Mouse (Mus musculus): Measurements from ENCODE around the gene Itpkc. TPM values are rescaled to one million over a fixed set of nuclear protein-coding genes. Genes with fewer than 3 reads are reported as not detected.

Gene Itpkc
- polyA plus RNA-seq, 1 experiment from 2014 or later = 8.5 TPM

DNA sequence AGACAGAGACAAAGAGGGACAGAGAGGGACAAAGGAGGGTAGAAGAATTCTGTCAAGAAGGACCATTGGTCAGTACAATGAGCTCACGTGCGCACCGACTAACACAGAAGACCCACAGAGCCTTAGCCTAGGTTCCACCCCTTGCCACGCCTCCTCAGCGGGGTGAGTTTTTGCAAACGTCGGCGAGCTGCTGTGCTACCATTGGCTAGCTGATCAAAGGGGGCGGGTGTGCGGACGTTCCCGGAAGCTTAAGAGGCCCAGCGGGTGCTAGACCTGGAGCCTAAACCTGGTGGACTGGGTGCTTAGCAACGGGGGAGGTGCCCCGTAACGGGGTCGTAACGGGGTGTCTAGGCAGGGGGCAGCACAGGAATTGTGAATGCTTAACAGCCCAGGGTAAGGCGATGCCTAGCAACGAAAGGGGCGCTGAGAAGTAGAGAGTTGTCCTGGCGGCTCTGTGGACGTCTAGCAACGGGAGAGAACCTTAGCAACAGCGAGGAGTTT lies 4.4 kb upstream of the Itpkc start, which contains the start of gene Coq8b:
Gene Coq8b (plus strand): TSS at position 243 of the 501 bp plus-strand sequence.
- H3K4me3 ChIP-seq (ENCODE audit: low read depth, low read length) = peak within 1 kb of the TSS; percentile 44
- H3K36me3 ChIP-seq (ENCODE audit: control insufficient read depth, insufficient read depth, low read length) = no peaks in the 10 kb centered on the region
- H3K9me3 ChIP-seq (ENCODE audit: control insufficient read depth, low read depth, low read length) = no peaks in the 10 kb centered on the region
- ATAC-seq (ENCODE audit: insufficient number of reproducible peaks, insufficient read depth, low FRiP score, low read depth) = peak; percentile 93
- peak within 1 kb of the TSS; percentile 56 for H3K4me2 ChIP-seq (replicated peaks; ENCODE audit: low read depth, low read length)
- peaks cover 9% of the 10 kb centered on the region for H3K4me1 ChIP-seq (ENCODE audit: control insufficient read depth, insufficient read depth, low read length)
- H3K9ac ChIP-seq (replicated peaks; ENCODE audit: low read depth, low read length) = peak within 1 kb of the TSS; percentile 31; the same call in 1 of the 2 replicates
- under 1% methylated on average over 25 of the region's 25 CpGs for WGBS
- no peaks in the 10 kb centered on the region for H3K27me3 ChIP-seq (ENCODE audit: control insufficient read depth, insufficient read depth, low read length)
- H3K27ac ChIP-seq (ENCODE audit: low read length) = peak within 1 kb of the TSS; percentile 56; the same call in 1 of the 2 replicates

DNA sequence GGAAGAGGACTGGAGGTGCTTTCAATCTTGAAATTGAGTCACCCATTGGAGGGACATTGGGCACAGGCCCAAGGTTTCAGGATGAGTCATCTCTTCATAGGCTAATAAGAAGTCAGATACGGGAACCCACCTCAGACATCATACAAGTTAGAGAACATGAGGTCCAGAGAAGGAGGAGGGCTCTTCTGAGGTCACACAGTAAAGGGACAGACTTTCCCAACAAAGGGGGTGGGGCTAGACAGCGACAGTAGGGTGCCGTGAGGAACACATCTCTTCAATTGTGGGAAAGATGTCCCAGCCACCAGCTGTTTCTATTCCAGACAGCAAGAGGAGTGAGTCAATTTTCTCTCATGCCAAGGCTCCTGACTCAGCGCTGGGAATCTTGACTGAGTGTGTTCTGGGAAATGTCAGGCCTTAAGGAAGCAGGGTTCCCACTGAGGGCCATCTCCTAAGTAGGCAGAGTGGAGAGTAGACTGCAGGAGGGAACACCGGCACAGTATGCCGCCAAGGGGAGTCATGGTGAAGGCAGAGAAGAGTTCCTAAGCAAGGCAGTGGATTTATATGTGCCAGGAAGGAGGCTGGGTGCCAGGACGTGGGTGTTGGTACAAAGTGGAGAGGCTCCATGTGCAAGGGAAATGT lies 3.4 kb upstream of the Itpkc start:
- Histone ChIP-seq H3K4me1 (ENCODE audit: control insufficient read depth, insufficient read depth, low read length) (peaks cover 17% of the 10 kb centered on the region), H3K36me3 (ENCODE audit: control insufficient read depth, insufficient read depth, low read length) (no peaks in the 10 kb centered on the region), H3K9me3 (ENCODE audit: control insufficient read depth, low read depth, low read length) (no peaks in the 10 kb centered on the region), H3K27me3 (ENCODE audit: control insufficient read depth, insufficient read depth, low read length) (no peaks in the 10 kb centered on the region), H3K4me2 (replicated peaks; ENCODE audit: low read depth, low read length) (no peak overlapping the region), H3K9ac (replicated peaks; ENCODE audit: low read depth, low read length) (no peak overlapping the region), H3K27ac (ENCODE audit: low read length) (no peak overlapping the region), H3K4me3 (ENCODE audit: low read depth, low read length) (no peak overlapping the region)
- no peak for ATAC-seq (ENCODE audit: insufficient number of reproducible peaks, insufficient read depth, low FRiP score, low read depth)
- WGBS = 67% methylated on average over 7 of the region's 7 CpGs

DNA sequence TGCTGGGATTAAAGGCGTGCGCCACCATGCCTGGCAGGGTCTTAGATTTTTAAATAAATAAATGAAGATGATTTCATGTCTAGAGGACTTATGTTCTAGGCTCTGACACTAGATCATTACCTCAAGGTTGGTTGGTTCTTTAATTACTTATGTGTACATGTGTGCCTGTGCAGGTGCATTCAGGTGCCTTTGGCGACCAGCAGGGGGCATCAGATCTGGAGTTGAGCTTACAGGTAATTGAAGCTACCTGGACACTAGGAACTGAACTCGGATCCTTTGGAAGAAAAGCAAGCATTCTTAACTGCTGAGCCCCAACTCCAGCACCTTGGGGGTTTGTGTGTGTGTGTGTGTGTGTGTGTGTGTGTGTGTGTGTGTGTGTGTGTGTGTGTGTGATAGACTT lies 2.3 kb upstream of the Itpkc start:
- H3K4me3 ChIP-seq (ENCODE audit: low read depth, low read length) = no peak overlapping the region
- WGBS = 70% methylated on average over 4 of the region's 4 CpGs
- no peak overlapping the region for H3K27ac ChIP-seq (ENCODE audit: low read length)
- H3K27me3 ChIP-seq (ENCODE audit: control insufficient read depth, insufficient read depth, low read length) = no peaks in the 10 kb centered on the region
- H3K4me2 ChIP-seq (replicated peaks; ENCODE audit: low read depth, low read length) = no peak overlapping the region
- H3K4me1 ChIP-seq (ENCODE audit: control insufficient read depth, insufficient read depth, low read length) = peaks cover 27% of the 10 kb centered on the region
- H3K9me3 ChIP-seq (ENCODE audit: control insufficient read depth, low read depth, low read length) = no peaks in the 10 kb centered on the region
- H3K9ac ChIP-seq (replicated peaks; ENCODE audit: low read depth, low read length) = no peak overlapping the region
- ATAC-seq (ENCODE audit: insufficient number of reproducible peaks, insufficient read depth, low FRiP score, low read depth) = no peak
- H3K36me3 ChIP-seq (ENCODE audit: control insufficient read depth, insufficient read depth, low read length) = no peaks in the 10 kb centered on the region

DNA sequence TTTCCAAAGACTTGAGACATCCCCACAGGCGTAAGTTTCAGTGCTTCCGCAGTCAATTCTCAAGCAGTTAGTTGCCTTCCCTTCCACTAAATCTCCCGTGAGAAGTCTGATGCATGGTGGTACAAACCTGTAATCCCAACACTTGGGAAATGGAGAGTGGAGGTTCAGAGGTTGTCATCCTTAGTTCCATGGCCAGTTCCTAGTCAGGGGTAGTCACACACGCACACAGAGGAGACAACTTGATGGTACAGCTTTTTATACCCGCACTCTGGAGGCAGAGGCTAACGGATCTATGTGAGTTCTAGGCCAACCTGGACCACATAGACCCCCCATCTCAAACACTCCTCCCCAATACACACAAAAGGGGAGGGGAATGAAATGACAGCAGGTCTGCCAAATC lies 404 bp upstream of the Itpkc start:
- H3K27ac ChIP-seq (ENCODE audit: low read length) = peak overlapping the region; percentile 88
- H3K4me1 ChIP-seq (ENCODE audit: control insufficient read depth, insufficient read depth, low read length) = peaks cover 42% of the 10 kb centered on the region
- H3K36me3 ChIP-seq (ENCODE audit: control insufficient read depth, insufficient read depth, low read length) = no peaks in the 10 kb centered on the region
- H3K4me2 ChIP-seq (replicated peaks; ENCODE audit: low read depth, low read length) = peak overlapping the region; percentile 68
- no peaks in the 10 kb centered on the region for H3K27me3 ChIP-seq (ENCODE audit: control insufficient read depth, insufficient read depth, low read length)
- 16% methylated on average over 6 of the region's 6 CpGs for WGBS
- H3K9me3 ChIP-seq (ENCODE audit: control insufficient read depth, low read depth, low read length) = no peaks in the 10 kb centered on the region
- ATAC-seq (ENCODE audit: insufficient number of reproducible peaks, insufficient read depth, low FRiP score, low read depth) = no peak
- H3K4me3 ChIP-seq (ENCODE audit: low read depth, low read length) = peak overlapping the region; percentile 81
- peak overlapping the region; percentile 28; the same call in 1 of the 2 replicates for H3K9ac ChIP-seq (replicated peaks; ENCODE audit: low read depth, low read length)

DNA sequence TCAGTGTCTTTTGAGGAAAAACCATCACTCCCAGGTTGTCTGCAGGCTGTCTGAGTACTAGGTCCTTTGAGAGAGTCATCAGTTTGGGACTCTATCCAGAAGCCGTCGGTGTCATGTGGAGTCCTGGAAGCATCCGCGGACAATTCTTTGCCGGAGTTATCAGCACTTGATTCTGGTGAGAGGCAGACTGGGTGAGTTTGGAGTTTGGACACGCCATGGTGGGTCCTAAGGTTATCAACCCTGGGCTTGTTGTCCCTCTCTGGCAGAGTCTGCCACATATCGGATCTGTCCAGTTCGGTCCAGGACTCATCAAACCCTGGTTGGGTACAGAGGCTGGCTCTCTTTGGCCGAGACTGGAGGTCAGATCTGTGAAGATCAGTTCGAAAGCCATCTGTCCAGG lies 785 bp downstream of the Itpkc start:
- peak overlapping the region; percentile 81 for H3K4me3 ChIP-seq (ENCODE audit: low read depth, low read length)
- ATAC-seq (ENCODE audit: insufficient number of reproducible peaks, insufficient read depth, low FRiP score, low read depth) = no peak
- H3K9me3 ChIP-seq (ENCODE audit: control insufficient read depth, low read depth, low read length) = no peaks in the 10 kb centered on the region
- no peaks in the 10 kb centered on the region for H3K27me3 ChIP-seq (ENCODE audit: control insufficient read depth, insufficient read depth, low read length)
- 2% methylated on average over 10 of the region's 10 CpGs for WGBS
- peak overlapping the region; percentile 68 for H3K4me2 ChIP-seq (replicated peaks; ENCODE audit: low read depth, low read length)
- H3K9ac ChIP-seq (replicated peaks; ENCODE audit: low read depth, low read length) = peak overlapping the region; percentile 78
- H3K4me1 ChIP-seq (ENCODE audit: control insufficient read depth, insufficient read depth, low read length) = peaks cover 41% of the 10 kb centered on the region
- H3K27ac ChIP-seq (ENCODE audit: low read length) = peak overlapping the region; percentile 88; the same call in 1 of the 2 replicates
- no peaks in the 10 kb centered on the region for H3K36me3 ChIP-seq (ENCODE audit: control insufficient read depth, insufficient read depth, low read length)

DNA sequence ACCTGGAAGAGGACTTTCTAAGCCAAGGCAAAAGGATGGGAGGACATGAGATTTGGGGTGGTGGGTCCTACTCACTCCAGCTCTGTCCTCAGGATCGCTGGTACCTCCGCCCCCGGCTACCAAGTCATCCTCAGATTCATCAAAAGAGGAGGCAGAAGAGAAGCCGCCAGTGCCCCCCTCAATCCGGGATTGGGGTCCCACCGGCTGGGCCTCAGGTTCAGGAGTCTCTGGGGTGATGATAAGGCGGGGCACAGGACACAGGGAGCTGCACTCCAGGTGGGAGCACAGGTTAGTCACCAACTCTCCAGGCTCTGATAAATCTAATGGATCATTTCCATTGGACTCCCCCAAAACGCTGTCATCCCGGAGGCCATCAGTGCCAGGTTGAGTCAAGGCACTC lies 1.2 kb downstream of the Itpkc start:
- peaks cover 41% of the 10 kb centered on the region for H3K4me1 ChIP-seq (ENCODE audit: control insufficient read depth, insufficient read depth, low read length)

DNA sequence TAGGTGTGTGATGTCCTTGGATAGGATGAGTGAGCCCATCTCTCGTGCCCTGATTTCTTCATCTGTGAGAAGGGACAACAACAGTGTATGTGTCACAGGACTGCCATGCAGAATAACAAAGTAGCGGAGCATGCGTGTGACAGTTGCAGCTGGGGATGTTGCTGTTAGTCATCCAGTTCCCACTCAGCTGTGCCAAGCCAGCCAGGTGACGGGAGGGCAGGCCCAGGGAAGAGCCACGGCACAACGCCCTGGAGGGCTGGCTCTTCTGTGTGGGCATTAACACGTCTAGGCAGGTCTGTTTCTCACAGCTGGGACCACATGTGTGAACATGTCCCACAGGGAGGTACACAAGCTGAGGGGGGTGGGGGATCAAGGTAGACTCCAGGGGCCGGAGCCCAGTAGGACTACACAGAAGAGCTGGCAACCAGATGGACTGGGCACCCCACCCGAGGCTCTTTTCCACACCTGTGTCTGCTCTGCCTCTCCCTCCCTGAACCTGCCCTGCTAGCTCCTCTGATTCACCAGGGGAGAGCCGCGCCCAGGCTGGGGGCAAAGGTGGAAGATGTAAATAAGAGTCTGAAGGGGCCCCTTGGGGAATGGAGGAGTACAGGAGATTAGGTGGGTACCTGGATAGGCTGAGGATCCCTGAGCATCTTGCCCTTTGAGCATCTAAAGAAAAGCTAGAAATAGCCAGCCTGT lies 3.4 kb downstream of the Itpkc start:
- H3K36me3 ChIP-seq (ENCODE audit: control insufficient read depth, insufficient read depth, low read length) = no peaks in the 10 kb centered on the region
- no peak overlapping the region for H3K9ac ChIP-seq (replicated peaks; ENCODE audit: low read depth, low read length)
- H3K27me3 ChIP-seq (ENCODE audit: control insufficient read depth, insufficient read depth, low read length) = no peaks in the 10 kb centered on the region
- 57% methylated on average over 11 of the region's 11 CpGs for WGBS
- H3K27ac ChIP-seq (ENCODE audit: low read length) = peak overlapping the region; percentile 6; the same call in 1 of the 2 replicates
- peaks cover 41% of the 10 kb centered on the region for H3K4me1 ChIP-seq (ENCODE audit: control insufficient read depth, insufficient read depth, low read length)
- H3K4me2 ChIP-seq (replicated peaks; ENCODE audit: low read depth, low read length) = peak overlapping the region; percentile 68
- no peaks in the 10 kb centered on the region for H3K9me3 ChIP-seq (ENCODE audit: control insufficient read depth, low read depth, low read length)
- H3K4me3 ChIP-seq (ENCODE audit: low read depth, low read length) = peak overlapping the region; percentile 2; the same call in 1 of the 2 replicates
- peak; percentile 38; the same call in 1 of the 2 replicates for ATAC-seq (ENCODE audit: insufficient number of reproducible peaks, insufficient read depth, low FRiP score, low read depth)

More for the DNA sequence above, 1.2 kb downstream of the Itpkc start:
- no peak for ATAC-seq (ENCODE audit: insufficient number of reproducible peaks, insufficient read depth, low FRiP score, low read depth)
- peak overlapping the region; percentile 81 for H3K4me3 ChIP-seq (ENCODE audit: low read depth, low read length)
- no peak overlapping the region for H3K27ac ChIP-seq (ENCODE audit: low read length)
- 22% methylated on average over 9 of the region's 9 CpGs for WGBS
- peak overlapping the region; percentile 68 for H3K4me2 ChIP-seq (replicated peaks; ENCODE audit: low read depth, low read length)
- H3K9ac ChIP-seq (replicated peaks; ENCODE audit: low read depth, low read length) = peak overlapping the region; percentile 78; the same call in 1 of the 2 replicates
- no peaks in the 10 kb centered on the region for H3K27me3 ChIP-seq (ENCODE audit: control insufficient read depth, insufficient read depth, low read length)
- H3K9me3 ChIP-seq (ENCODE audit: control insufficient read depth, low read depth, low read length) = no peaks in the 10 kb centered on the region
- no peaks in the 10 kb centered on the region for H3K36me3 ChIP-seq (ENCODE audit: control insufficient read depth, insufficient read depth, low read length)

DNA sequence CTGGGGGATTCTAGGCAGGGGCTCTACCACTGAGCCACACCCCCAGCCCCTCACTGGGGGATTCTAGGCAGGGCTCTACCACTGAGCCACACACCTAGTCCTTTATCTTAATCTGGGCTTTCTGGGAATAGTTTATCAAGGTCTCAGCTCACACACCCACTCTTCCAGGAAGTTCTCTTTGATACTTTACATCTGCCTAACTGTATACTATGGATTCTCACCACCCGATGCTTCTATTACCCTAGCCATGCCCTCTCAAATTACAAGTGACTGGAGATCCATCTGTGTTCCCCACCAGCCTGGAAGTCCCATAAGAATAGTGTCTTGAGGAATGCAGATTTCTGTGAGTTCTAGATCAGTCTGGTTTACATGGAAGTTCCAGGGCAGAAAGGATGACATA lies 5.9 kb downstream of the Itpkc start:
- no peaks in the 10 kb centered on the region for H3K36me3 ChIP-seq (ENCODE audit: control insufficient read depth, insufficient read depth, low read length)
- no peaks in the 10 kb centered on the region for H3K27me3 ChIP-seq (ENCODE audit: control insufficient read depth, insufficient read depth, low read length)
- no peak overlapping the region for H3K4me2 ChIP-seq (replicated peaks; ENCODE audit: low read depth, low read length)
- H3K27ac ChIP-seq (ENCODE audit: low read length) = no peak overlapping the region
- H3K4me3 ChIP-seq (ENCODE audit: low read depth, low read length) = no peak overlapping the region
- no peak for ATAC-seq (ENCODE audit: insufficient number of reproducible peaks, insufficient read depth, low FRiP score, low read depth)
- H3K4me1 ChIP-seq (ENCODE audit: control insufficient read depth, insufficient read depth, low read length) = peaks cover 40% of the 10 kb centered on the region
- no peaks in the 10 kb centered on the region for H3K9me3 ChIP-seq (ENCODE audit: control insufficient read depth, low read depth, low read length)
- no peak overlapping the region for H3K9ac ChIP-seq (replicated peaks; ENCODE audit: low read depth, low read length)
- 59% methylated on average over 1 of the region's 1 CpGs for WGBS
